Mouse (Mus musculus) E14TG2a.4 (cell line): ENCODE data around the gene Myo9b.
"Not testable (repeated sequence)": the region's sequence is repeated elsewhere in the genome, so short reads cannot be mapped to it uniquely, and the experiment has no call there.

Source experiments
- CTCF ChIP-seq: conservative IDR thresholded peaks from 2 replicates; pipeline ENCODE4 v1.5.1; 2014; ENCODE audit warnings: low read length
- NANOG ChIP-seq: IDR thresholded peaks from 2 replicates; pipeline ENCODE4 v1.6.1; 2014; ENCODE audit warnings: borderline replicate concordance, low read length, mixed read lengths

- not testable (repeated sequence) for TF ChIP-seq CTCF, NANOG
Measured at GRCm38 (mm10) chr8:71337834-71338233, 65.3 kb downstream of the Myo9b start.
